Mouse (Mus musculus) limb, embryonic 12.5 days (tissue): ENCODE measurements around the gene Atg2a. TPM values are rescaled to one million over a fixed set of nuclear protein-coding genes. Genes with fewer than 3 reads are reported as not detected.
A peak's percentile ranks its signal among the peaks of the same experiment; 100 is the strongest.

Experiments used
- ATAC-seq: fragments of 200-750 bp; cut with Nextera tagmentation; 2 replicates; pipeline ENCODE4 v1.8.0; 2017; ENCODE audit warnings: low read depth, moderate TSS enrichment; ENCODE audit not compliant: insufficient number of reproducible peaks, insufficient read depth, low FRiP score, low TSS enrichment
- H3K27ac ChIP-seq: fragments of 300-500 bp; sonication (generic); 2 replicates; pipeline ENCODE4 v1.5.1; 2016; ENCODE audit warnings: mild to moderate bottlenecking, moderate library complexity
- H3K27me3 ChIP-seq: fragments of 300-500 bp; sonication (generic); 2 replicates; pipeline ENCODE4 v1.6.1; 2016; ENCODE audit warnings: mild to moderate bottlenecking, moderate library complexity
- H3K36me3 ChIP-seq: fragments of 300-500 bp; sonication (generic); 2 replicates; pipeline ENCODE4 v1.6.1; 2016; ENCODE audit warnings: mild to moderate bottlenecking, moderate library complexity
- H3K4me1 ChIP-seq: fragments of 300-500 bp; sonication (generic); replicated peaks from 2 replicates; pipeline ENCODE4 v1.6.1; 2016
- H3K4me2 ChIP-seq: fragments of 300-500 bp; sonication (generic); 2 replicates; pipeline ENCODE4 v1.6.1; 2016; ENCODE audit warnings: mild to moderate bottlenecking, moderate library complexity
- H3K4me3 ChIP-seq: fragments of 300-500 bp; sonication (generic); replicated peaks from 2 replicates; pipeline ENCODE4 v1.5.1; 2016; ENCODE audit warnings: mild to moderate bottlenecking
- H3K9ac ChIP-seq: fragments of 300-500 bp; sonication (generic); replicated peaks from 2 replicates; pipeline ENCODE4 v1.6.1; 2016; ENCODE audit warnings: mild to moderate bottlenecking, moderate library complexity
- H3K9me3 ChIP-seq: fragments of 300-500 bp; sonication (generic); 2 replicates; pipeline ENCODE4 v1.6.1; 2016; ENCODE audit warnings: mild to moderate bottlenecking, moderate library complexity
- WGBS: fragments of 180-500 bp; shearing (Covaris S2); methylation state at CpG from one replicate; pipeline ENCODE4 v1.1.7; 2016; 5-methylcytosine and 5-hydroxymethylcytosine counted together
- polyA plus RNA-seq: library from polyadenylated mRNA; unstranded; fragments of >200 nt; fragmentation: Nextera tagmentation; extraction: Ambion mirVana; gene quantifications from 2 replicates; pipeline ENCODE4 v1.2.1, GENCODE M21; 2016

The Atg2a gene
- polyA plus RNA-seq, 1 experiment from 2014 or later, result 11.1 TPM

- Histone ChIP-seq H3K36me3 (peaks cover 77% of the 10 kb centered on the region), H3K27me3 (no peaks in the 10 kb centered on the region), H3K9ac (no peak overlapping the region), H3K4me2 (no peak overlapping the region), H3K4me1 (peaks cover 14% of the 10 kb centered on the region; the same call in 1 of the 2 replicates), H3K27ac (peak overlapping the region; percentile 53; the same call in 1 of the 2 replicates), H3K4me3 (no peak overlapping the region), H3K9me3 (no peaks in the 10 kb centered on the region)
- ATAC-seq, result no peak
- WGBS, result 75% methylated on average over 4 of the region's 4 CpGs
Observed at GRCm38 (mm10) chr19:6299003-6299402, 57.5 kb downstream of the Atg2a start.

- Histone ChIP-seq H3K27me3 (no peaks in the 10 kb centered on the region), H3K9me3 (no peaks in the 10 kb centered on the region), H3K4me3 (no peak overlapping the region), H3K36me3 (peaks cover 71% of the 10 kb centered on the region), H3K27ac (peak overlapping the region; percentile 53; the same call in 1 of the 2 replicates), H3K4me1 (peaks cover 14% of the 10 kb centered on the region; the same call in 1 of the 2 replicates), H3K9ac (no peak overlapping the region), H3K4me2 (no peak overlapping the region)
- ATAC-seq, result no peak
- 82% methylated on average over 7 of the region's 7 CpGs for WGBS
Observed at GRCm38 (mm10) chr19:6299450-6300267, 58.2 kb downstream of the Atg2a start.

GRCm38 (mm10) chr19:6300402-6300841 is 59.0 kb downstream of the Atg2a start:
- peaks cover 14% of the 10 kb centered on the region; the same call in 1 of the 2 replicates for H3K4me1 ChIP-seq
- 67% methylated on average over 7 of the region's 7 CpGs for WGBS
- H3K27ac ChIP-seq, result peak overlapping the region; percentile 3; the same call in 1 of the 2 replicates
- ATAC-seq, result no peak
- no peaks in the 10 kb centered on the region for H3K27me3 ChIP-seq
- no peak overlapping the region for H3K9ac ChIP-seq
- H3K9me3 ChIP-seq, result no peaks in the 10 kb centered on the region
- peaks cover 63% of the 10 kb centered on the region for H3K36me3 ChIP-seq
- H3K4me3 ChIP-seq, result no peak overlapping the region
- no peak overlapping the region for H3K4me2 ChIP-seq

- Histone ChIP-seq H3K4me2 (no peak overlapping the region), H3K27me3 (no peaks in the 10 kb centered on the region), H3K9ac (no peak overlapping the region), H3K27ac (peak overlapping the region; percentile 82), H3K36me3 (peaks cover 46% of the 10 kb centered on the region), H3K9me3 (no peaks in the 10 kb centered on the region), H3K4me3 (no peak overlapping the region), H3K4me1 (peaks cover 19% of the 10 kb centered on the region)
- WGBS, result 86% methylated on average over 5 of the region's 5 CpGs
- ATAC-seq, result no peak
Observed at GRCm38 (mm10) chr19:6302114-6302513, 60.6 kb downstream of the Atg2a start.

GRCm38 (mm10) chr19:6302522-6302921 is 61.1 kb downstream of the Atg2a start:
- H3K27me3 ChIP-seq, result no peaks in the 10 kb centered on the region
- H3K36me3 ChIP-seq, result peaks cover 42% of the 10 kb centered on the region
- no peaks in the 10 kb centered on the region for H3K9me3 ChIP-seq
- 26% methylated on average over 4 of the region's 4 CpGs for WGBS
- no peak overlapping the region for H3K4me2 ChIP-seq
- H3K9ac ChIP-seq, result no peak overlapping the region
- peaks cover 19% of the 10 kb centered on the region for H3K4me1 ChIP-seq
- no peak overlapping the region for H3K4me3 ChIP-seq
- no peak for ATAC-seq
- peak overlapping the region; percentile 82 for H3K27ac ChIP-seq

GRCm38 (mm10) chr19:6303831-6304230 is 62.4 kb downstream of the Atg2a start:
- Histone ChIP-seq H3K9ac (no peak overlapping the region), H3K36me3 (peaks cover 29% of the 10 kb centered on the region), H3K4me3 (no peak overlapping the region), H3K4me2 (no peak overlapping the region), H3K9me3 (no peaks in the 10 kb centered on the region), H3K27me3 (no peaks in the 10 kb centered on the region), H3K4me1 (peaks cover 19% of the 10 kb centered on the region), H3K27ac (peak overlapping the region; percentile 82; the same call in 1 of the 2 replicates)
- no peak for ATAC-seq
- 78% methylated on average over 6 of the region's 6 CpGs for WGBS

- Histone ChIP-seq H3K9ac (no peak overlapping the region), H3K4me1 (peaks cover 19% of the 10 kb centered on the region), H3K27me3 (no peaks in the 10 kb centered on the region), H3K9me3 (no peaks in the 10 kb centered on the region), H3K27ac (0 out of 2 replicates have a peak overlapping the region, but pooled peaks have one; percentile 0), H3K36me3 (peaks cover 18% of the 10 kb centered on the region), H3K4me3 (no peak overlapping the region), H3K4me2 (no peak overlapping the region)
- 0 out of 2 replicates have a peak, but pooled peaks have one; percentile 11 for ATAC-seq
- 20% methylated on average over 5 of the region's 5 CpGs for WGBS
Observed at GRCm38 (mm10) chr19:6304787-6305516, 63.5 kb downstream of the Atg2a start.

- H3K9ac ChIP-seq, result peak overlapping the region; percentile 61
- H3K4me1 ChIP-seq, result peaks cover 19% of the 10 kb centered on the region
- no peaks in the 10 kb centered on the region for H3K9me3 ChIP-seq
- ATAC-seq, result no peak
- H3K4me2 ChIP-seq, result peak overlapping the region; percentile 79
- H3K27me3 ChIP-seq, result no peaks in the 10 kb centered on the region
- H3K36me3 ChIP-seq, result peaks cover 17% of the 10 kb centered on the region; the same call in 1 of the 2 replicates
- peak overlapping the region; percentile 76 for H3K4me3 ChIP-seq
- H3K27ac ChIP-seq, result peak overlapping the region; percentile 75; the same call in 1 of the 2 replicates
- 51% methylated on average over 8 of the region's 8 CpGs for WGBS
Observed at GRCm38 (mm10) chr19:6305517-6306115, 64.1 kb downstream of the Atg2a start.

- 2% methylated on average over 37 of the region's 38 CpGs for WGBS
- peak; percentile 73 for ATAC-seq
- H3K9ac ChIP-seq, result peak within 1 kb of the TSS; percentile 61
- peak within 1 kb of the TSS; percentile 79 for H3K4me2 ChIP-seq
- no peaks in the 10 kb centered on the region for H3K27me3 ChIP-seq
- H3K4me1 ChIP-seq, result peaks cover 19% of the 10 kb centered on the region
- peak within 1 kb of the TSS; percentile 76 for H3K4me3 ChIP-seq
- H3K27ac ChIP-seq, result peak within 1 kb of the TSS; percentile 75; the same call in 1 of the 2 replicates
- H3K9me3 ChIP-seq, result no peaks in the 10 kb centered on the region
- peaks cover 19% of the 10 kb centered on the region; the same call in 1 of the 2 replicates for H3K36me3 ChIP-seq
Observed at GRCm38 (mm10) chr19:6306137-6306551, 64.7 kb downstream of the Atg2a start, which contains the start of gene Cdc42bpg. Gene Cdc42bpg, plus strand, starts transcription at chr19:6306456.

GRCm38 (mm10) chr19:6306586-6306985 is 65.1 kb downstream of the Atg2a start:
- Histone ChIP-seq H3K27ac (peak overlapping the region; percentile 53; the same call in 1 of the 2 replicates), H3K27me3 (no peaks in the 10 kb centered on the region), H3K4me2 (peak overlapping the region; percentile 79), H3K9me3 (no peaks in the 10 kb centered on the region), H3K36me3 (peaks cover 19% of the 10 kb centered on the region; the same call in 1 of the 2 replicates), H3K9ac (peak overlapping the region; percentile 61), H3K4me1 (peaks cover 19% of the 10 kb centered on the region), H3K4me3 (peak overlapping the region; percentile 76)
- peak; percentile 49 for ATAC-seq
- WGBS, result 2% methylated on average over 33 of the region's 34 CpGs
